Mouse (Mus musculus) small intestine, adult 2 months (tissue): ENCODE measurements around the gene Creb5.

ENCODE experiments used
- CTCF ChIP-seq: fragments of 200-500 bp; IDR thresholded peaks from 2 replicates; pipeline ENCODE4 v1.5.1; 2012; ENCODE audit warnings: low read depth, mild to moderate bottlenecking, control low read depth, inconsistent platforms, low read length, moderate library complexity, mixed read lengths; ENCODE audit not compliant: insufficient replicate concordance, insufficient read length; ENCODE audit errors: extremely low read depth
- POLR2A ChIP-seq: fragments of 200-500 bp; IDR thresholded peaks from 2 replicates; pipeline ENCODE4 v1.6.1; 2012; ENCODE audit warnings: low read depth, mild to moderate bottlenecking, control low read depth, inconsistent platforms, low read length, moderate library complexity

DNA sequence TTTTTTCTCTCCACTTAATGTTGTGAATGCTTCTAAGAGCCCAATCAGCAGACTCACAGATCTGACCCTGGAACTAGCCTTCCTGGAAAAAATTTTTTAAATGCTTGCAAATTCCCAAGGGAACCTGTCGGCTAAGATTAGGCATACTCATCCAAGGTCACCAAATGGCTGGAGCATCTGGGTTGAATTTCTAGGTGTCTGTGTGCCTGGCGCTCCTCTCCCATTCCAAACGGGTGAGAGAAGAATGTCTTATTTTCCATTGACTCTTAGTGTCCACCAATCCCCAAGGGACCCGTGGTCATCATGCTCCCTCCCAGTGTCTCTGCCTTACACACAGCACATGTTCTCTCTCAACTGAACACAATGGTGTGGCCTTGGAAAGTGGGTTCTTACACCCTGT is 244.4 kb downstream of the Creb5 start:
- no peak for TF ChIP-seq CTCF
- TF ChIP-seq POLR2A = no peak
